Mouse (Mus musculus) bone marrow macrophage, adult 2 months (primary cell): Measurements from ENCODE around the gene Acp6.

Experiments
- CTCF ChIP-seq: IDR thresholded peaks from 2 replicates; pipeline ENCODE4 v1.5.1; 2012; ENCODE audit warnings: low read depth, mild to moderate bottlenecking, low read length, moderate library complexity
- POLR2A ChIP-seq: IDR thresholded peaks from 2 replicates; pipeline ENCODE4 v1.6.1; 2012; ENCODE audit warnings: mild to moderate bottlenecking, low read depth, low read length, borderline replicate concordance

GRCm38 (mm10) chr3:97211177-97211576 lies 52.6 kb downstream of the Acp6 start:
- TF ChIP-seq POLR2A (no peak), CTCF (no peak)
